Mouse (Mus musculus): Measurements from ENCODE around the gene Atp6v1f. TPM values are rescaled to one million over a fixed set of nuclear protein-coding genes. Genes with fewer than 3 reads are reported as not detected.

Atp6v1f gene
- total and polyA plus RNA-seq, 3 experiments = 312 to 349 TPM; not detected in 1

- H3K27me3 ChIP-seq (ENCODE audit: control insufficient read depth in 1 of 2, insufficient read depth in 2 of 2, low read length in 2 of 2) = no peaks in the 10 kb centered on the region; a peak in 1 of 4 replicates
- TF ChIP-seq POLR2AphosphoS5 (IDR thresholded peaks at IDR 0.05; ENCODE audit: borderline replicate concordance, low read depth, low read length) (no peak), MAZ (IDR thresholded peaks at IDR 0.05; ENCODE audit: low read depth, low read length) (no peak), TAL1 (IDR thresholded peaks at IDR 0.05; ENCODE audit: low read length) (no peak), ETS1 (IDR thresholded peaks at IDR 0.05; ENCODE audit: low read depth, low read length) (no peak), CHD1 (IDR thresholded peaks at IDR 0.05; ENCODE audit: low read depth, low read length) (no peak), ZNF384 (IDR thresholded peaks at IDR 0.05; ENCODE audit: low read depth, low read length) (no peak), NRF1 (IDR thresholded peaks at IDR 0.05; ENCODE audit: insufficient read depth, low read depth, low read length, poor library complexity, severe bottlenecking) (no peak), MAFK (IDR thresholded peaks at IDR 0.05; ENCODE audit: borderline replicate concordance, low read depth, low read length) (no peak), E2F4 (IDR thresholded peaks at IDR 0.05; ENCODE audit: borderline replicate concordance, low read depth, low read length) (no peak), POLR2A (IDR thresholded peaks at IDR 0.05; ENCODE audit: control insufficient read depth in 1 of 2, insufficient read depth in 1 of 2, low read depth in 1 of 2, low read length in 2 of 2, poor library complexity in 1 of 2) (no peak), NELFE (IDR thresholded peaks at IDR 0.05; ENCODE audit: low read depth, low read length) (no peak), ZKSCAN1 (IDR thresholded peaks at IDR 0.05; ENCODE audit: low read depth, low read length) (no peak)
- H3K9me3 ChIP-seq (replicated peaks; ENCODE audit: insufficient read depth, low read length) = no peaks in the 10 kb centered on the region
- peaks cover 0 to 3% of the 10 kb centered on the region in 2 experiments; a peak in 1 of 4 replicates for H3K36me3 ChIP-seq (ENCODE audit: control insufficient read depth in 1 of 2, insufficient read depth in 2 of 2, low read length in 2 of 2)
- H3K4me3 ChIP-seq (ENCODE audit: control insufficient read depth in 1 of 2, insufficient read depth in 1 of 2, low read depth in 2 of 2, low read length in 2 of 2) = peak overlapping the region; percentile 7 to 22; a peak in 2 of 4 replicates
- H3K27ac ChIP-seq (ENCODE audit: control insufficient read depth, low read depth, low read length) = peak overlapping the region; percentile 10
- peak overlapping the region; percentile 41 for H3K9ac ChIP-seq (ENCODE audit: control insufficient read depth, low read depth, low read length, poor library complexity, severe bottlenecking)
- DNase-seq (ENCODE audit: low read depth, low spot score) = peak; percentile 31
- H3K79me2 ChIP-seq (ENCODE audit: control insufficient read depth, insufficient read depth, low read length, poor library complexity) = no peaks in the 10 kb centered on the region
- H3K4me1 ChIP-seq (ENCODE audit: control insufficient read depth in 1 of 2, insufficient read depth in 2 of 2, low read length in 2 of 2) = peaks cover 0 to 16% of the 10 kb centered on the region in 2 experiments; a peak in 3 of 4 replicates
Observed at GRCm38 (mm10) chr6:29435940-29436451, 31.5 kb upstream of the Atp6v1f start.

GRCm38 (mm10) chr6:29436461-29436934 lies 31.0 kb upstream of the Atp6v1f start:
- no peak for TF ChIP-seq ETS1 (IDR thresholded peaks at IDR 0.05; ENCODE audit: low read depth, low read length)
- no peak for TF ChIP-seq MYB (IDR thresholded peaks at IDR 0.05; ENCODE audit: low read depth, low read length)
- no peak for TF ChIP-seq BHLHE40 (IDR thresholded peaks at IDR 0.05; ENCODE audit: borderline replicate concordance, low read depth, low read length)
- no peak for TF ChIP-seq RAD21 (IDR thresholded peaks at IDR 0.05; ENCODE audit: low read depth, low read length)
- TF ChIP-seq CTCF (IDR thresholded peaks at IDR 0.05 in 2 of 3, conservative IDR thresholded peaks at IDR 0.05 in 1 of 3; ENCODE audit: control insufficient read depth in 1 of 3, insufficient read depth in 1 of 3, low read depth in 2 of 3, low read length in 3 of 3, poor library complexity in 1 of 3, severe bottlenecking in 1 of 3) = no peak
- no peak for TF ChIP-seq MAX (IDR thresholded peaks at IDR 0.05; ENCODE audit: low read length)
- TF ChIP-seq MEF2A (IDR thresholded peaks at IDR 0.05; ENCODE audit: extremely low read depth, insufficient replicate concordance, low read depth, low read length, poor library complexity, severe bottlenecking) = no peak
- TF ChIP-seq TAL1 (IDR thresholded peaks at IDR 0.05; ENCODE audit: low read length) = no peak
- TF ChIP-seq ZC3H11A (IDR thresholded peaks at IDR 0.05; ENCODE audit: low read depth, low read length) = no peak
- TF ChIP-seq GABPA (IDR thresholded peaks at IDR 0.05; ENCODE audit: low read depth, low read length) = no peak
- no peaks in the 10 kb centered on the region; a peak in 1 of 4 replicates for H3K27me3 ChIP-seq (ENCODE audit: control insufficient read depth in 1 of 2, insufficient read depth in 2 of 2, low read length in 2 of 2)
- peaks cover 0 to 3% of the 10 kb centered on the region in 2 experiments; a peak in 1 of 4 replicates for H3K36me3 ChIP-seq (ENCODE audit: control insufficient read depth in 1 of 2, insufficient read depth in 2 of 2, low read length in 2 of 2)
- H3K9me3 ChIP-seq (replicated peaks; ENCODE audit: insufficient read depth, low read length) = no peaks in the 10 kb centered on the region
- no peak overlapping the region for H3K4me3 ChIP-seq (ENCODE audit: control insufficient read depth in 1 of 2, insufficient read depth in 1 of 2, low read depth in 2 of 2, low read length in 2 of 2)
- H3K79me2 ChIP-seq (ENCODE audit: control insufficient read depth, insufficient read depth, low read length, poor library complexity) = no peaks in the 10 kb centered on the region
- peak; percentile 39 for DNase-seq (ENCODE audit: low read depth, low spot score)
- H3K9ac ChIP-seq (ENCODE audit: control insufficient read depth, low read depth, low read length, poor library complexity, severe bottlenecking) = no peak overlapping the region; the same call in 1 of the 2 replicates
- no peak overlapping the region for H3K27ac ChIP-seq (ENCODE audit: control insufficient read depth, low read depth, low read length)
- H3K4me1 ChIP-seq (ENCODE audit: control insufficient read depth in 1 of 2, insufficient read depth in 2 of 2, low read length in 2 of 2) = peaks cover 0 to 16% of the 10 kb centered on the region in 2 experiments; a peak in 3 of 4 replicates
